Mouse (Mus musculus): ENCODE results near the gene Uaca. TPM values are rescaled to one million over a fixed set of nuclear protein-coding genes. Genes with fewer than 3 reads are reported as not detected.
A peak's percentile ranks its signal among the peaks of the same experiment; 100 is the strongest.

Uaca gene
- total RNA-seq (2021) = 1 to 10 TPM; 5.6 to 7.0 TPM

DNA sequence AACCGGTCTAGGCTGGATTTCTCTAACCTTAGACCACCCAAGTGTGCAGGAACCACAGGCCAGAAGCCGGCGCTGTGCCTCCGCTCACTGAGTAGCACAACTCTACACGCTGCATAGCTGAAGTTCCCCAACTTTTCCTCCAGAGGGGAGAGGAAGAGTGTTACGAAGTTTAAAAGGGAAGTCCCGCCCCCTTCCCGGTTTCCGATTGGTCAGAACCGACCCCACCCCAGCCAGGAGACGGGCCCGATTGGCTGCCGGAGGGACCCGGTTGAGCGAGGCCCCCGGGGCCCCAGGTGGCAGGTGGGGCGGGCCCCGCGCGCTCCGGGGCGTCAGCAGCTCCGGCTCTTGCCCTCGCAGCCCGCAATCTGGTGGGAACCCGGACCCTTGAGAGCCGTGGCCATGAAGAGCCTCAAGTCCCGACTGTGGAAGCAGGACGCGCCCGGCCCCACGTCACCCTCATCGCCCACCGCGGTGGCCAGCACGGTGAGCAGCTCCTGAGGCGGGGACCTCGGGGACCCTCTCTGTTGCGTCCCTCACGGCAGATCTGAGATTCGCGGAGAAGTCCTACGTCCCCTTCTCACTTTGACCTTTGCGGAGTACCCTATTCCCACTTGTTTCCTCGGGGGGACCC lies at the start of gene Uaca:
TSS of gene Uaca (plus strand) at position 333 of the 631 bp plus-strand sequence.
- DNase-seq = peak; percentile 74 to 77

GRCm38 (mm10) chr9:60744971-60745370 lies 49.4 kb upstream of the Uaca start:
- no peak for DNase-seq

- DNase-seq = no peak
Observed at GRCm38 (mm10) chr9:60746561-60746960, 47.8 kb upstream of the Uaca start.

DNA sequence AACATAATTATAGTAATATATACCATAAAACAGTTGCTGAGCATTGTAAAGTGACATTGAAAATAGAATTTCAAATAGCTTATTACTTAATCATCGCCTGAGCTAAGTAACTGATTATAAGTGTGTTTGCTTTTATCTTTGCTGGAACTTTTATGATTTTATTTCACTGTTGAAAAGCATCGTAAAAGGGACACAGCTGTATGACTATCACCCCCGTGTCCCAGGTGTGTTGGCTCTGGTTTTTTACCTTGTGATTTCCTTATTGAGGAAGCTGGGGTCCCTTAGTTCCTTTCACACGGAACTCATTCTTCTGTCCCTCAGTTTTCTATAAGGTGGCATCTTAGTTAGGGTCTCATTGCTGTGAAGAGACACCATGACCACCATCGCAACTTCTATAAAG lies 46.7 kb upstream of the Uaca start:
- no peak for DNase-seq

GRCm38 (mm10) chr9:60748191-60748590 lies 46.2 kb upstream of the Uaca start:
- no peak for DNase-seq

- no peak for DNase-seq
Observed at GRCm38 (mm10) chr9:60749105-60749504, 45.2 kb upstream of the Uaca start.

DNA sequence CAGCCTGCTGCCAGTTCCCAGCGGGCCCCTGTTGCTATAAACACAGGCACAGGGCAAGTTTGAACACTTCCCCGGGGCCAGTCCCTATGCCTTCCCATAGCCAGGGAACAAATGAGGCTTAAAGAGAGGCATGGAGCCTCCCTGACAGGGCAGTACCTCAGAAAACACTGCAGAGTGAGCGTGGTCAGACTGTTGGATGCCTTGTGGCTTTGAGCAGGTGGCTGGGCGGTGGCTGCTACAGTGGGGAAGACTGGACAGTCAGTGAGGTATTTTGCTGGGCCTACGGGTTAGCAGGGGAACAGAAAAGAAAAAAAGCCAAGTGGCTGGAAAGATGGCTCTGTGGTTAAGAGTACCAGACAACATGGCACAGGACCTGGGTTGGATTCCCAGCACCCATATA lies 43.2 kb upstream of the Uaca start:
- DNase-seq = no peak

- no peak for DNase-seq
Observed at GRCm38 (mm10) chr9:60751971-60752370, 42.4 kb upstream of the Uaca start.

DNA sequence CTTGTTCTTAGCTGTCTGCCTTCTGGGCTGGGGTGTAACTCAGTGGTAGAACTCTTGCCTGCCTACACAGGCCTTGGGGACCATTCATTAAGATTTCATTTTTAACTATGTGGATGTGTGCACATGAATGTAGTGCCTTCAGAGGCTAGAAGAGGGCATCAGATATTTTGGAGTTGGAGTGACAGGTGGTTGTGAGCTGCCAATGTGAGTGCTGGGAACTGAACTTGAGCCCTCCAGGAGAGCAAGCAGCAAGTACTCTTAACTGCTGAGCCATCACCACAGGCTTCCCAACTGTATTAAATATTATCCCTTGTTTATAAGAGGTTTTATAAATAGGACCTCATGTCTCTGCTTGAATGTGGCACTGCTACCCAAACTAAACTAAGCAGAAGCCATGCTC lies 41.7 kb upstream of the Uaca start:
- DNase-seq = no peak

GRCm38 (mm10) chr9:60756258-60756657 lies 38.1 kb upstream of the Uaca start:
- peak; percentile 37 to 41 for DNase-seq

DNA sequence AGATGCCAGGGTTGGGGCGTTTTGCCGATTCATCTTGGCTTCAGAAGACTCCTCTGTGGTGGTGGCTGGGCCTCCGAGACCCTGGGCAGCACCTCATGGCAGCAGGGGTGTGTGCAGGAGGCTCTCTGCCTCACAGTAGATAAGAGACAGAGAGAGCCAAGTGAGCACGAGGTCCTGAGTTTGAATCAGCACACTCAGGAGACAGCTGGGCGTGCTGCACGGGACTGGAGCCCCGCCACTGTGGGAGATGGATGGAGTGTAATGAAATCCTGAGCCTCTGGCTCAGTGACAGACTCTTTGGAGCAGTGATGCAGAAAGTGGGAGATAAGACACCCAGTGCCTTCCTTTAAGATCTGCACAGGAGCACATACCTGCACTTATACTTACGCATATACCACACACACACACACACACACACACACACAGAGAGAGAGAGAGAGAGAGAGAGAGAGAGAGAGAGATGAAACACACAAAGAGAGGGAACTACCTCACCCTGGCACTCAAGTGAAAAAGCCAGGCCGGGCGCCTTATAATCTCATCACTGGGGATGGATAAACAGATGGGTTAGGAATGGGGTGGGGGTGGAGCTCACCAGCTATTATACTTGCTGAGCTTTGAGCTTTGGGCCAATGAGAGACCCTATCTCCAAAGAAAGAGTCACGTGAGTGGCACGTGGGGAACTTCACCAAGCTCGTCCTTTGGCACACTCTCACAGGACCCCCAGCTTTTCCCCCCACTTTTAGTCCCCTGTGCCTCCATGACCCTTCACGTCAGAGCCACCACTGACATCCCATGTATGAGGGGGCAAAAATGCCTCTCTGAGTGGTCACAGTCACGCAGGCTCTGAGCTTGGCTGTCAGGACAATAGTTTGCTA lies 37.2 kb upstream of the Uaca start:
- no peak for DNase-seq

DNA sequence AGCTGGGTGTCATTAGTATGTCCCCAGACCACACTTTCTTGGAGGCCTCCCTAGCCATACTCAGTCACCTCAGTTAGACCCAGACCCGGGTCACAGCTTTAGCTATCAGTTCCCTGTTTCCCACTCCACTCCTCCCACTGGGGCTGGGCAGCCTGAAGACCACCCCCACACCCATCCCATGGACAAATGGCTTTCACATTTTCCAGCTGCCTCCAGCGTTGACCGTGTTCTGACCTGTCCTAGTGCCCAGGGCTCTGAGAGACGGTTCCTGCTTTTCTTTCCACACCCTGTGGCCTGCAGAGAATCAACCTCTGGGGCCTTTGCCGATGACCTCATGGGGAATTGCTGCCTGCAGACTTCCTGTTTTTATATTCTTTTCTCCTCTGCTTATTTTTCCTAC lies 36.5 kb upstream of the Uaca start:
- DNase-seq = no peak

GRCm38 (mm10) chr9:60759436-60760007 lies 34.8 kb upstream of the Uaca start:
- DNase-seq = no peak

GRCm38 (mm10) chr9:60765181-60765580 lies 29.2 kb upstream of the Uaca start:
- DNase-seq = no peak

- no peak for DNase-seq
Observed at GRCm38 (mm10) chr9:60768393-60768792, 25.9 kb upstream of the Uaca start.

DNA sequence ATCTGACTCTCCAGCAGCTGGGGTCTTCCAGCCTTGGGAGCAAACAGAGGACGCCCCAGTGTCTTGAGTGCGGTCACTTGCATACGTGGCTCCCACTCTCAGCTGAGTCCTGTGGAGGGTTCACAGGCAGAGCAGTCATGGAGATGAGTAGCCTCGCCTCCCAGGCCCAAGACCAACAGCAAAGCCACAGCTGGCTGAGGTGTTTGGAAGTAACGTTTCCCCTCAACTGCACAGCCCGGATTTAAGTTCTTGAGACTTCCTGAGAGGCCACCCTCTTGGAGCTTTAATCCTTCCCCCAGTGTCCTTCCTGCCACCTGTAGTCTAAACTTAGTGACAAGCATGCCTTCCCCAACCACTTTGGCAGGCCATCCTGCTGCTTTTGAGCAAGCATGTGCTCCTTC lies 24.6 kb upstream of the Uaca start:
- no peak for DNase-seq

DNA sequence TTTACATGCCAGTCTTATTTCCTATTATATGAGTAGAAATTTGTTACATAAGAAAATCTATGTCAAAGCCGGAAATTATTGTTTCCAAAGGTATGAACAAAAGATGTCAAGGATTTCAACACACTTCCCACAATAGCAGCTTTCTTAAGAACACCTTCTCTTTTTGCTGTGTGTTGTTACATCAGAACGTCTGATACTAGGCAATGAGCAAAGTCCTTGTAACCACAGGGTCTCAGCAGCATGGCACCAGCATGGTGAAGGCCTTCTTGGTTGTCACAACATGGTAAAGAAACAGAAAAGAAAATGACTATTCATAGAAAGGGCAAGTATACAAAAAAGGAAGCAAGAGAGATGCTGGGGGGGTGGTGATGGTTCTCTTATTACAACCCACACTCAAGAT lies 20.6 kb upstream of the Uaca start:
- no peak for DNase-seq

GRCm38 (mm10) chr9:60776899-60777298 lies 17.4 kb upstream of the Uaca start:
- no peak for DNase-seq

DNA sequence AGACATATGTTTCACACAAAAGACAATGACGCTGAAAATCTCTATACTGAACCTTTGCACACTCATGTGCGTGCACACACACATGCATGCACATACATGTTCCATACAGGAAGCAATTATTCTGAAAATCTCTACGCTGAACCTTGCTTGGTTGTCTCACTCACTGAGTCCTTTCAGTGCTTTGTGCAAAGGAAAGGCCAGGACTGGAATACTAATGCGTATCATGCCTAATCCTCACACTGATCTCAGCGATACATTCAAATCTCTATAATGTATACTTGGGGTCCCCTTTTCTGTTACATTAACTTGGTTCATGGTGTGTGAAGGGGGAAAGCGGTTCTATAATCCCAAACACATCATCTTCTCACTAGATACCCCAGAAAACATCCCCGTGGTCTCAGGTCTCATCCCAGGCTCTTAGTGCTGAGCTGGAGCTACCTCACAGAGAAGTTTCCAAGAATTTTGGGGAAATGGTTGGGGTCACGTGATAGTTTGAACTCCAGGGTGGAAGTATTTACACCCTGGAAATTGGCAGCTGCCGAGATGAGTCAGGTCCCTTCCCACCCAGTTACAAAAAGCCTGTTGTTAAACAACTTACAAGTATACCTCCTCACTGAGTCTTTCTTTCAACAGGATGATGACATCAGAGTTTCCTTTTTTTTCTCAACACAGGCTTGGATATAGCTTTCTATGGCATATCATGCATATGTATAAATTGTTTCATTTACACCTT lies 12.1 kb upstream of the Uaca start:
- no peak for DNase-seq

DNA sequence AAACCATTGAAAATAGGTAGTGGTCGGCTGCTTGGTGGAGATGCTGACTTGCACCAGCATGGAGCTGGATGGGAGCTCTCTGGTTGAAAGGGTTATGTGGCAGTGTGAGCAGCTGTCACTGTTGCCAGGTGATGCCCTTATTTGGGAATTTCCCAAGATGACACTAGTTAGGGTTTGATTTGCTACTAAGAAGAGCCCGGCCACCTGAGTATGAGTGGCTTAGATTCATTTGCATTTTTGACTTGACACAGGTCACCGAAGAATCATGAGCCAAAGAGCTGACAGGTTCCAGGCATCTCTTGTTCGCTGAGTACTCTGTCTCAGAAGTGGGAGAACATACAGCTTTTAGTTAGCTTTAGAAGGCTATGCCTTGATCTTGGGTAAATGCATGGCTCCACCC lies 9.3 kb upstream of the Uaca start:
- no peak for DNase-seq

- DNase-seq = no peak
Observed at GRCm38 (mm10) chr9:60787517-60788110, 6.7 kb upstream of the Uaca start.

DNA sequence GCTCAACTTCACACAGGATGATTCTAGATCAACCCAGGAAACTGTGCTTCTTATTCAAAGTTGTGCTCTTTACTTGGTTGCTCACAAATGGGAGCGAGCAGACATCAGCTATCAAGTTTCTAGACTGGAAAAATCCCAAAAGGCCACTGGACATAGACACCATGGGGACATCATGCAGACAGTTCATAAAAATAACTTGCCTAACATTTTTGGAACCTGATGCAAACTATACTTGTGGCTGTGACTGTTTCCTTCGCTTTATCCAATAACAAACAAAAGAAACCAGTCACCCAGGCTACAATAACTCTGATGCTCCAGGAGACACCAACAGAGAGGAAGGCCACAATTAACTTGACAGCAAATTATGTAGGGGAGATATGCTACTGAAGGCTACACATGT lies 4.1 kb upstream of the Uaca start:
- no peak for DNase-seq

Data from layer of hippocampus, postnatal 36 days (tissue).